Mouse (Mus musculus) spleen, adult 2 months (tissue): ENCODE results near the gene Nos1ap.

ENCODE experiments used
- CTCF ChIP-seq: fragments of 200-500 bp; IDR thresholded peaks from 2 replicates; pipeline ENCODE4 v1.5.1; 2011; ENCODE audit warnings: mild to moderate bottlenecking, inconsistent platforms; ENCODE audit not compliant: insufficient read depth, insufficient read length, insufficient replicate concordance; ENCODE audit errors: extremely low read depth
- POLR2A ChIP-seq: fragments of 200-500 bp; IDR thresholded peaks from 2 replicates; pipeline ENCODE4 v1.6.1; 2011; ENCODE audit warnings: low read depth, low read length, inconsistent platforms

- no peak for TF ChIP-seq POLR2A
- no peak for TF ChIP-seq CTCF
Measured at GRCm38 (mm10) chr1:170366981-170367700, 222.5 kb downstream of the Nos1ap start.
